Comparison of ENCODE assay signal across 7 mouse cellular contexts in genomic region chr11:60932503-60933020, GRCm38 (mm10). TPM values are rescaled to one million over a fixed set of nuclear protein-coding genes. Genes with fewer than 3 reads are reported as not detected.
DNase-seq lines count a peak whose midpoint lies in the region; ATAC-seq and TF ChIP-seq lines count a peak whose summit lies in the region.

No protein-coding gene starts in this region.

- H3K27ac ChIP-seq in cortical plate, adult 2 months (ENCODE audit: insufficient read depth, low read length): no peak overlapping the region
- H3K27ac ChIP-seq in hindbrain, embryonic 12.5 days: no peak overlapping the region
- no peak overlapping the region for H3K27ac ChIP-seq in midbrain, embryonic 12.5 days (replicated peaks)

- peak overlapping the region; percentile 59 for H3K4me2 ChIP-seq in hindbrain, embryonic 12.5 days (replicated peaks)
- H3K4me2 ChIP-seq in midbrain, embryonic 12.5 days (replicated peaks): peak overlapping the region; percentile 84

- peaks cover 39% of the 10 kb centered on the region for H3K4me1 ChIP-seq in lung, adult 2 months (ENCODE audit: control insufficient read depth, insufficient read depth, low read length)
- peaks cover 16% of the 10 kb centered on the region for H3K4me1 ChIP-seq in cortical plate, adult 2 months (ENCODE audit: control insufficient read depth, insufficient read depth, low read length)
- H3K4me1 ChIP-seq in hindbrain, embryonic 12.5 days: peaks cover 35% of the 10 kb centered on the region
- peaks cover 32% of the 10 kb centered on the region for H3K4me1 ChIP-seq in midbrain, embryonic 12.5 days

- no peaks in the 10 kb centered on the region for H3K9me3 ChIP-seq in hindbrain, embryonic 12.5 days (replicated peaks)
- no peaks in the 10 kb centered on the region for H3K9me3 ChIP-seq in midbrain, embryonic 12.5 days

- H3K27me3 ChIP-seq in hindbrain, embryonic 12.5 days: no peaks in the 10 kb centered on the region
- peaks cover 16% of the 10 kb centered on the region; the same call in 1 of the 2 replicates for H3K27me3 ChIP-seq in midbrain, embryonic 12.5 days

- 0% methylated on average over 7 of the region's 7 CpGs for WGBS in lung, adult 2 months
- 9% methylated on average over 7 of the region's 7 CpGs for WGBS in hindbrain, embryonic 12.5 days
- WGBS in midbrain, embryonic 12.5 days: 10% methylated on average over 7 of the region's 7 CpGs

- ATAC-seq in hindbrain, embryonic 12.5 days (ENCODE audit: low FRiP score): no peak
- ATAC-seq in midbrain, embryonic 12.5 days (ENCODE audit: low FRiP score, low read depth): no peak
- ATAC-seq in cerebellum, adult (ENCODE audit: insufficient number of reproducible peaks, low FRiP score, low TSS enrichment): no peak

- H3K36me3 ChIP-seq in hindbrain, embryonic 12.5 days: no peaks in the 10 kb centered on the region
- no peaks in the 10 kb centered on the region for H3K36me3 ChIP-seq in midbrain, embryonic 12.5 days

- H3K9ac ChIP-seq in hindbrain, embryonic 12.5 days: peak overlapping the region; percentile 81
- H3K9ac ChIP-seq in midbrain, embryonic 12.5 days (replicated peaks): peak overlapping the region; percentile 76

- DNase-seq in lung, adult 2 months: no peak
- DNase-seq in lung, postnatal 14 days: no peak
- no peak for DNase-seq in layer of hippocampus, adult 9-10 months (ENCODE audit: low spot score)

- peak overlapping the region; percentile 84 for H3K4me3 ChIP-seq in lung, adult 2 months (replicated peaks; ENCODE audit: extremely low read depth, low read depth, low read length)
- H3K4me3 ChIP-seq in cortical plate, adult 2 months (ENCODE audit: insufficient read depth, low read length): peak overlapping the region; percentile 44
- H3K4me3 ChIP-seq in hindbrain, embryonic 12.5 days: peak overlapping the region; percentile 80
- H3K4me3 ChIP-seq in midbrain, embryonic 12.5 days: peak overlapping the region; percentile 78

- TF ChIP-seq CTCF in lung, adult 2 months (IDR thresholded peaks at IDR 0.05; ENCODE audit: insufficient read depth, low read length): no peak
- no peak for TF ChIP-seq CTCF in cortical plate, adult 2 months (IDR thresholded peaks at IDR 0.05; ENCODE audit: extremely low read depth, insufficient read depth, low read length)

- TF ChIP-seq POLR2A in lung, adult 2 months (IDR thresholded peaks at IDR 0.05; ENCODE audit: borderline replicate concordance, extremely low read depth, low read depth, low read length): no peak
- no peak for TF ChIP-seq POLR2A in cortical plate, adult 2 months (IDR thresholded peaks at IDR 0.05; ENCODE audit: extremely low read depth, insufficient read depth, low read length)

RNA-seq across cellular contexts. Expression of gene Map2k3, which starts 0.7 kb away (rescaled TPM):
- 29.4 and 48.0 TPM in 2 replicates for polyA plus RNA-seq in lung, adult 2 months (2012; rRNA removed)
- 16.0 and 17.1 TPM in 2 replicates for polyA plus RNA-seq in cortical plate, adult 2 months (2012; rRNA removed)
- polyA plus RNA-seq in hindbrain, embryonic 12.5 days (2016; fragmentation: Nextera tagmentation; extraction: Ambion mirVana): 49.9 and 51.0 TPM in 2 replicates
- 39.2 and 41.9 TPM in 2 replicates for polyA plus RNA-seq in midbrain, embryonic 12.5 days (2016; fragmentation: Nextera tagmentation; extraction: Ambion mirVana)

RNA-seq across cellular contexts. Expression of gene Natd1, which starts 18.0 kb away (rescaled TPM):
- 29.2 and 34.4 TPM in 2 replicates for polyA plus RNA-seq in lung, adult 2 months (2012; rRNA removed)
- polyA plus RNA-seq in cortical plate, adult 2 months (2012; rRNA removed): 11.3 and 12.4 TPM in 2 replicates
- polyA plus RNA-seq in hindbrain, embryonic 12.5 days (2016; fragmentation: Nextera tagmentation; extraction: Ambion mirVana): 26.7 and 28.3 TPM in 2 replicates
- 24.3 and 27.3 TPM in 2 replicates for polyA plus RNA-seq in midbrain, embryonic 12.5 days (2016; fragmentation: Nextera tagmentation; extraction: Ambion mirVana)

RNA-seq across cellular contexts. Expression of gene Tmem11, which starts 53.5 kb away (rescaled TPM):
- polyA plus RNA-seq in lung, adult 2 months (2012; rRNA removed): 46.6 and 63.4 TPM in 2 replicates
- 46.0 and 46.6 TPM in 2 replicates for polyA plus RNA-seq in cortical plate, adult 2 months (2012; rRNA removed)
- 41.5 and 46.5 TPM in 2 replicates for polyA plus RNA-seq in hindbrain, embryonic 12.5 days (2016; fragmentation: Nextera tagmentation; extraction: Ambion mirVana)
- polyA plus RNA-seq in midbrain, embryonic 12.5 days (2016; fragmentation: Nextera tagmentation; extraction: Ambion mirVana): 48.3 and 49.7 TPM in 2 replicates
